Mouse (Mus musculus) G1E (cell line): ENCODE data around the gene Plpp2. TPM values are rescaled to one million over a fixed set of nuclear protein-coding genes. Genes with fewer than 3 reads are reported as not detected.

ENCODE experiments used
- ATAC-seq: 2 replicates; pipeline ENCODE4 v1.8.0; 2016; ENCODE audit warnings: mild to moderate bottlenecking; ENCODE audit not compliant: insufficient number of reproducible peaks, poor library complexity, low FRiP score, severe bottlenecking; ENCODE audit errors: extremely low read depth
- DNase-seq: peaks from one replicate; pipeline ENCODE4 v3.0.0; 2012; ENCODE audit warnings: low spot score
- H3K27me3 ChIP-seq: 2 replicates; pipeline ENCODE4 v1.6.1; 2012; ENCODE audit warnings: mild to moderate bottlenecking, low read length, inconsistent platforms; ENCODE audit not compliant: insufficient read depth
- H3K36me3 ChIP-seq: replicated peaks from 2 replicates; pipeline ENCODE3; 2012; ENCODE audit warnings: mild to moderate bottlenecking, inconsistent platforms
- H3K4me1 ChIP-seq: 2 replicates; pipeline ENCODE4 v1.6.1; 2012; ENCODE audit warnings: low read depth, low read length, inconsistent platforms, mixed read lengths; ENCODE audit not compliant: insufficient read depth
- H3K4me3 ChIP-seq: 2 replicates; pipeline ENCODE4 v1.5.1; 2012; ENCODE audit warnings: low read depth, mild to moderate bottlenecking, inconsistent platforms, low read length, moderate library complexity, mixed read lengths
- H3K9me3 ChIP-seq: replicated peaks from 2 replicates; pipeline ENCODE4 v1.6.1; 2012; ENCODE audit warnings: inconsistent platforms
- CTCF ChIP-seq: IDR thresholded peaks from 2 replicates; pipeline ENCODE4 v1.5.1; 2012; ENCODE audit warnings: low read depth, low read length, inconsistent platforms, mixed read lengths
- GATA1 ChIP-seq: IDR thresholded peaks from 2 replicates; pipeline ENCODE4 v1.6.1; 2012; ENCODE audit warnings: borderline replicate concordance, low read length, inconsistent platforms, mixed read lengths
- GATA2 ChIP-seq: IDR thresholded peaks from 2 replicates; pipeline ENCODE4 v1.6.1; 2012; ENCODE audit warnings: low read depth, low read length, inconsistent platforms, borderline replicate concordance
- POLR2AphosphoS5 ChIP-seq: IDR thresholded peaks from 2 replicates; pipeline ENCODE4 v1.6.1; 2012; ENCODE audit warnings: low read depth, low read length, inconsistent platforms; ENCODE audit not compliant: insufficient replicate concordance
- TAL1 ChIP-seq: conservative IDR thresholded peaks from 2 replicates; pipeline ENCODE4 v1.6.1; 2012; ENCODE audit warnings: low read depth, low read length, inconsistent platforms, mixed read lengths
- polyA plus RNA-seq: library from polyadenylated mRNA; stranded (reverse); fragments of >175 nt; gene quantifications from 2 replicates; pipeline ENCODE4 v1.2.3, GENCODE M21; 2012
- total RNA-seq, 2 experiments: library from RNA; stranded (forward) in 1 of 2; stranded (reverse) in 1 of 2; fragments of 200-1000 nt in 1 of 2; fragments of >200 nt in 1 of 2; fragmentation: Nextera tagmentation in 1 of 2; gene quantifications; 2 replicates each; pipeline ENCODE4 v1.2.3; 2014 to 2017

Plpp2 gene
- total and polyA plus RNA-seq, 3 experiments = 0.21 TPM; not detected in 2

- Histone ChIP-seq H3K27me3 (peaks cover 15% of the 10 kb centered on the region), H3K4me1 (peaks cover 12% of the 10 kb centered on the region), H3K9me3 (no peaks in the 10 kb centered on the region), H3K36me3 (no peaks in the 10 kb centered on the region), H3K4me3 (no peak overlapping the region)
- TF ChIP-seq TAL1 = no peak
- TF ChIP-seq CTCF = no peak
- TF ChIP-seq GATA1 = no peak
- no peak for TF ChIP-seq POLR2AphosphoS5
- no peak for TF ChIP-seq GATA2
- no peak for DNase-seq
- ATAC-seq = no peak
These were observed 4.2 kb upstream of the Plpp2 start for GRCm38 (mm10) chr10:79537781-79538180.

- peaks cover 18% of the 10 kb centered on the region for H3K27me3 ChIP-seq
- no peak for DNase-seq
- TF ChIP-seq TAL1 (no peak), GATA2 (no peak), GATA1 (no peak), POLR2AphosphoS5 (no peak), CTCF (no peak)
These were observed 3.7 kb upstream of the Plpp2 start for GRCm38 (mm10) chr10:79537271-79537670.

GRCm38 (mm10) chr10:79536461-79537080 lies 3.0 kb upstream of the Plpp2 start:
- no peak for DNase-seq
- H3K9me3 ChIP-seq = no peaks in the 10 kb centered on the region
- peaks cover 12% of the 10 kb centered on the region for H3K4me1 ChIP-seq
- ATAC-seq = no peak
- H3K27me3 ChIP-seq = peaks cover 18% of the 10 kb centered on the region
- TF ChIP-seq TAL1 (no peak), GATA2 (no peak), GATA1 (no peak), CTCF (no peak), POLR2AphosphoS5 (no peak)
- no peak overlapping the region for H3K4me3 ChIP-seq
- H3K36me3 ChIP-seq = no peaks in the 10 kb centered on the region

More at GRCm38 (mm10) chr10:79537271-79537670, 3.7 kb upstream of the Plpp2 start:
- peaks cover 12% of the 10 kb centered on the region for H3K4me1 ChIP-seq
- ATAC-seq = no peak
- H3K36me3 ChIP-seq = no peaks in the 10 kb centered on the region
- H3K4me3 ChIP-seq = no peak overlapping the region
- H3K9me3 ChIP-seq = no peaks in the 10 kb centered on the region

GRCm38 (mm10) chr10:79535431-79535830 lies 1.8 kb upstream of the Plpp2 start:
- no peak overlapping the region for H3K4me3 ChIP-seq
- ATAC-seq (no peak), DNase-seq (no peak)
- peaks cover 18% of the 10 kb centered on the region for H3K27me3 ChIP-seq
- H3K36me3 ChIP-seq = no peaks in the 10 kb centered on the region
- H3K9me3 ChIP-seq = no peaks in the 10 kb centered on the region
- H3K4me1 ChIP-seq = peaks cover 12% of the 10 kb centered on the region
- TF ChIP-seq GATA2 (no peak), TAL1 (no peak), GATA1 (no peak), CTCF (no peak), POLR2AphosphoS5 (no peak)

GRCm38 (mm10) chr10:79534426-79534825 lies 830 bp upstream of the Plpp2 start:
- DNase-seq = no peak

GRCm38 (mm10) chr10:79532678-79533077 lies 918 bp downstream of the Plpp2 start:
- no peaks in the 10 kb centered on the region for H3K9me3 ChIP-seq
- DNase-seq (no peak), ATAC-seq (no peak)
- TF ChIP-seq GATA1 = no peak
- TF ChIP-seq TAL1 = no peak
- no peak for TF ChIP-seq POLR2AphosphoS5
- TF ChIP-seq CTCF = no peak
- TF ChIP-seq GATA2 = no peak
- no peak overlapping the region for H3K4me3 ChIP-seq
- H3K36me3 ChIP-seq = no peaks in the 10 kb centered on the region
- peaks cover 12% of the 10 kb centered on the region for H3K4me1 ChIP-seq
- H3K27me3 ChIP-seq = peaks cover 18% of the 10 kb centered on the region

More at GRCm38 (mm10) chr10:79534426-79534825, 830 bp upstream of the Plpp2 start:
- H3K36me3 ChIP-seq = no peaks in the 10 kb centered on the region
- no peak overlapping the region for H3K4me3 ChIP-seq
- TF ChIP-seq CTCF (no peak), POLR2AphosphoS5 (no peak), GATA1 (no peak), TAL1 (no peak), GATA2 (no peak)
- no peaks in the 10 kb centered on the region for H3K9me3 ChIP-seq
- peaks cover 18% of the 10 kb centered on the region for H3K27me3 ChIP-seq
- no peak for ATAC-seq
- peaks cover 12% of the 10 kb centered on the region for H3K4me1 ChIP-seq
